Mouse (Mus musculus) forebrain, embryonic 10.5 days (tissue): ENCODE results near the gene Arhgef10l. TPM values are rescaled to one million over a fixed set of nuclear protein-coding genes. Genes with fewer than 3 reads are reported as not detected.

Experiments used
- DNase-seq: peaks from one replicate; pipeline ENCODE4 v3.0.0-alpha.2; 2017; ENCODE audit warnings: low spot score; ENCODE audit errors: extremely low spot score
- H3K27ac ChIP-seq: fragments of 300-500 bp; sonication (generic); 2 replicates; pipeline ENCODE4 v1.5.1; 2016; ENCODE audit warnings: mild to moderate bottlenecking
- H3K27me3 ChIP-seq: fragments of 300-500 bp; sonication (generic); 2 replicates; pipeline ENCODE4 v1.6.1; 2016; ENCODE audit warnings: mild to moderate bottlenecking; ENCODE audit not compliant: poor library complexity, severe bottlenecking
- H3K36me3 ChIP-seq: fragments of 300-500 bp; sonication (generic); replicated peaks from 2 replicates; pipeline ENCODE4 v1.6.1; 2016; ENCODE audit warnings: mild to moderate bottlenecking, moderate library complexity
- H3K4me1 ChIP-seq: fragments of 300-500 bp; sonication (generic); 2 replicates; pipeline ENCODE4 v1.6.1; 2016
- H3K4me3 ChIP-seq: fragments of 300-500 bp; sonication (generic); 2 replicates; pipeline ENCODE4 v1.5.1; 2016; ENCODE audit warnings: mild to moderate bottlenecking, moderate library complexity
- H3K9me3 ChIP-seq: fragments of 300-500 bp; sonication (generic); 2 replicates; pipeline ENCODE4 v1.6.1; 2016; ENCODE audit warnings: mild to moderate bottlenecking, moderate library complexity
- WGBS: fragments of 180-500 bp; shearing (Covaris S2); methylation state at CpG from one replicate; pipeline ENCODE4 v1.1.7; 2016; 5-methylcytosine and 5-hydroxymethylcytosine counted together
- polyA plus RNA-seq: library from polyadenylated mRNA; unstranded; fragments of >200 nt; fragmentation: Nextera tagmentation; extraction: Ambion mirVana; gene quantifications from 2 replicates; pipeline ENCODE4 v1.2.1, GENCODE M21; 2016

The Arhgef10l gene
- polyA plus RNA-seq, 1 experiment from 2014 or later: 23.0 TPM

- WGBS: 76% methylated on average over 16 of the region's 16 CpGs
- Histone ChIP-seq H3K27ac (peak overlapping the region; percentile 77), H3K27me3 (no peaks in the 10 kb centered on the region), H3K4me3 (no peak overlapping the region), H3K36me3 (peaks cover 49% of the 10 kb centered on the region), H3K9me3 (no peaks in the 10 kb centered on the region), H3K4me1 (peaks cover 60% of the 10 kb centered on the region)
- DNase-seq: no peak
These were observed 48.1 kb downstream of the Arhgef10l start for GRCm38 (mm10) chr4:140617391-140618385.

- peaks cover 57% of the 10 kb centered on the region for H3K36me3 ChIP-seq
- H3K4me1 ChIP-seq: peaks cover 60% of the 10 kb centered on the region
- no peak for DNase-seq
- H3K4me3 ChIP-seq: no peak overlapping the region
- H3K9me3 ChIP-seq: no peaks in the 10 kb centered on the region
- H3K27ac ChIP-seq: peak overlapping the region; percentile 77
- no peaks in the 10 kb centered on the region for H3K27me3 ChIP-seq
- WGBS: 96% methylated on average over 11 of the region's 11 CpGs
These were observed 48.9 kb downstream of the Arhgef10l start for GRCm38 (mm10) chr4:140616894-140617293.

GRCm38 (mm10) chr4:140616196-140616595, 49.6 kb downstream of the Arhgef10l start:
- Histone ChIP-seq H3K9me3 (no peaks in the 10 kb centered on the region), H3K4me3 (no peak overlapping the region), H3K4me1 (peaks cover 62% of the 10 kb centered on the region), H3K27me3 (no peaks in the 10 kb centered on the region), H3K27ac (no peak overlapping the region), H3K36me3 (peaks cover 62% of the 10 kb centered on the region)
- WGBS: 87% methylated on average over 7 of the region's 7 CpGs
- no peak for DNase-seq

- no peaks in the 10 kb centered on the region for H3K9me3 ChIP-seq
- 88% methylated on average over 7 of the region's 7 CpGs for WGBS
- H3K27me3 ChIP-seq: no peaks in the 10 kb centered on the region
- peaks cover 62% of the 10 kb centered on the region for H3K4me1 ChIP-seq
- H3K27ac ChIP-seq: no peak overlapping the region
- H3K36me3 ChIP-seq: peaks cover 66% of the 10 kb centered on the region
- no peak overlapping the region for H3K4me3 ChIP-seq
- no peak for DNase-seq
These were observed 50.0 kb downstream of the Arhgef10l start for GRCm38 (mm10) chr4:140615771-140616170.

- Histone ChIP-seq H3K4me3 (no peak overlapping the region), H3K9me3 (no peaks in the 10 kb centered on the region), H3K36me3 (peaks cover 75% of the 10 kb centered on the region), H3K4me1 (peaks cover 63% of the 10 kb centered on the region), H3K27ac (peak overlapping the region; percentile 6; the same call in 1 of the 2 replicates), H3K27me3 (no peaks in the 10 kb centered on the region)
- no peak for DNase-seq
- 87% methylated on average over 5 of the region's 5 CpGs for WGBS
These were observed 51.3 kb downstream of the Arhgef10l start for GRCm38 (mm10) chr4:140614553-140614952.

GRCm38 (mm10) chr4:140614145-140614544, 51.7 kb downstream of the Arhgef10l start:
- Histone ChIP-seq H3K27me3 (no peaks in the 10 kb centered on the region), H3K9me3 (no peaks in the 10 kb centered on the region), H3K36me3 (peaks cover 78% of the 10 kb centered on the region), H3K4me1 (peaks cover 63% of the 10 kb centered on the region), H3K27ac (peak overlapping the region; percentile 6; the same call in 1 of the 2 replicates), H3K4me3 (no peak overlapping the region)
- DNase-seq: no peak
- WGBS: 85% methylated on average over 6 of the region's 6 CpGs

GRCm38 (mm10) chr4:140610841-140611609, 54.8 kb downstream of the Arhgef10l start:
- DNase-seq: no peak

GRCm38 (mm10) chr4:140608228-140608720, 57.5 kb downstream of the Arhgef10l start:
- H3K4me1 ChIP-seq: peaks cover 38% of the 10 kb centered on the region
- H3K27me3 ChIP-seq: no peaks in the 10 kb centered on the region
- H3K4me3 ChIP-seq: no peak overlapping the region
- H3K9me3 ChIP-seq: no peaks in the 10 kb centered on the region
- peaks cover 93% of the 10 kb centered on the region for H3K36me3 ChIP-seq
- H3K27ac ChIP-seq: no peak overlapping the region
- no peak for DNase-seq
- WGBS: 79% methylated on average over 9 of the region's 9 CpGs

More at GRCm38 (mm10) chr4:140610841-140611609, 54.8 kb downstream of the Arhgef10l start:
- WGBS: 37% methylated on average over 12 of the region's 12 CpGs
- no peaks in the 10 kb centered on the region for H3K9me3 ChIP-seq
- no peak overlapping the region for H3K4me3 ChIP-seq
- H3K27ac ChIP-seq: peak overlapping the region; percentile 79
- H3K27me3 ChIP-seq: no peaks in the 10 kb centered on the region
- H3K36me3 ChIP-seq: peaks cover 94% of the 10 kb centered on the region
- H3K4me1 ChIP-seq: peaks cover 52% of the 10 kb centered on the region

GRCm38 (mm10) chr4:140606779-140607178, 59.0 kb downstream of the Arhgef10l start:
- Histone ChIP-seq H3K4me1 (peaks cover 34% of the 10 kb centered on the region), H3K27me3 (no peaks in the 10 kb centered on the region), H3K27ac (no peak overlapping the region), H3K36me3 (peaks cover 90% of the 10 kb centered on the region), H3K9me3 (no peaks in the 10 kb centered on the region), H3K4me3 (no peak overlapping the region)
- WGBS: 89% methylated on average over 7 of the region's 7 CpGs
- DNase-seq: no peak

- Histone ChIP-seq H3K36me3 (peaks cover 86% of the 10 kb centered on the region), H3K4me1 (peaks cover 28% of the 10 kb centered on the region), H3K4me3 (no peak overlapping the region), H3K27ac (no peak overlapping the region), H3K9me3 (no peaks in the 10 kb centered on the region), H3K27me3 (no peaks in the 10 kb centered on the region)
- WGBS: 88% methylated on average over 7 of the region's 7 CpGs
- DNase-seq: no peak
These were observed 59.6 kb downstream of the Arhgef10l start for GRCm38 (mm10) chr4:140606197-140606596.

- H3K4me3 ChIP-seq: no peak overlapping the region
- no peak overlapping the region for H3K27ac ChIP-seq
- no peaks in the 10 kb centered on the region for H3K27me3 ChIP-seq
- DNase-seq: no peak
- H3K4me1 ChIP-seq: peaks cover 24% of the 10 kb centered on the region
- WGBS: 84% methylated on average over 7 of the region's 7 CpGs
- no peaks in the 10 kb centered on the region for H3K9me3 ChIP-seq
- peaks cover 84% of the 10 kb centered on the region for H3K36me3 ChIP-seq
These were observed 60.0 kb downstream of the Arhgef10l start for GRCm38 (mm10) chr4:140605790-140606189.

- peaks cover 19% of the 10 kb centered on the region for H3K4me1 ChIP-seq
- H3K27me3 ChIP-seq: no peaks in the 10 kb centered on the region
- no peak for DNase-seq
- H3K36me3 ChIP-seq: peaks cover 84% of the 10 kb centered on the region
- H3K27ac ChIP-seq: no peak overlapping the region
- WGBS: 92% methylated on average over 6 of the region's 6 CpGs
- H3K9me3 ChIP-seq: no peaks in the 10 kb centered on the region; the same call in 1 of the 2 replicates
- no peak overlapping the region for H3K4me3 ChIP-seq
These were observed 60.6 kb downstream of the Arhgef10l start for GRCm38 (mm10) chr4:140605247-140605646.
